Mouse (Mus musculus) left cerebral cortex, adult 6 months (tissue): ENCODE measurements around the gene Pgr. TPM values are rescaled to one million over a fixed set of nuclear protein-coding genes. Genes with fewer than 3 reads are reported as not detected.

Experiments used
- long read RNA-seq, 2 experiments: library from polyadenylated mRNA; unstranded; transcript quantifications; one replicate each; pipeline ENCODE4 v2.0.0; 2019 to 2020
- polyA plus RNA-seq: library from polyadenylated mRNA; unstranded; fragments of <200 nt; fragmentation: Nextera tagmentation; gene quantifications from 2 replicates; pipeline ENCODE4 v1.2.3, GENCODE M21; 2021

Gene Pgr
- polyA plus RNA-seq = 10.1 and 11.1 TPM in 2 replicates
- long read RNA-seq, experiment 1, full-length matches to known transcripts = 5 of 14 reads
- long read RNA-seq, experiment 1, partial matches to known transcripts = 0 of 14 reads
- long read RNA-seq, experiment 1, other reads (novel, unspliced or antisense) = 9 of 14 reads
- long read RNA-seq, experiment 2, full-length matches to known transcripts = 3 of 11 reads
- long read RNA-seq, experiment 2, partial matches to known transcripts = 0 of 11 reads
- long read RNA-seq, experiment 2, other reads (novel, unspliced or antisense) = 8 of 11 reads

GRCm38 (mm10) chr9:8899616-8900202, at the start of gene Pgr:
Gene Pgr, plus strand, starts transcription at chr9:8899833.

GRCm38 (mm10) chr9:8971491-8971890, 71.9 kb downstream of the Pgr start, which contains the start of gene Gm16485:
Gene Gm16485, plus strand, starts transcription at chr9:8971791.

Other genes with a start within 250 kb of the Pgr start
- gene Gm16485, start 72.0 kb downstream of the Pgr start, polyA plus RNA-seq = 0.81 and 0.83 TPM in 2 replicates